8 mouse cellular contexts compared by ENCODE assay signal in the genomic region with DNA sequence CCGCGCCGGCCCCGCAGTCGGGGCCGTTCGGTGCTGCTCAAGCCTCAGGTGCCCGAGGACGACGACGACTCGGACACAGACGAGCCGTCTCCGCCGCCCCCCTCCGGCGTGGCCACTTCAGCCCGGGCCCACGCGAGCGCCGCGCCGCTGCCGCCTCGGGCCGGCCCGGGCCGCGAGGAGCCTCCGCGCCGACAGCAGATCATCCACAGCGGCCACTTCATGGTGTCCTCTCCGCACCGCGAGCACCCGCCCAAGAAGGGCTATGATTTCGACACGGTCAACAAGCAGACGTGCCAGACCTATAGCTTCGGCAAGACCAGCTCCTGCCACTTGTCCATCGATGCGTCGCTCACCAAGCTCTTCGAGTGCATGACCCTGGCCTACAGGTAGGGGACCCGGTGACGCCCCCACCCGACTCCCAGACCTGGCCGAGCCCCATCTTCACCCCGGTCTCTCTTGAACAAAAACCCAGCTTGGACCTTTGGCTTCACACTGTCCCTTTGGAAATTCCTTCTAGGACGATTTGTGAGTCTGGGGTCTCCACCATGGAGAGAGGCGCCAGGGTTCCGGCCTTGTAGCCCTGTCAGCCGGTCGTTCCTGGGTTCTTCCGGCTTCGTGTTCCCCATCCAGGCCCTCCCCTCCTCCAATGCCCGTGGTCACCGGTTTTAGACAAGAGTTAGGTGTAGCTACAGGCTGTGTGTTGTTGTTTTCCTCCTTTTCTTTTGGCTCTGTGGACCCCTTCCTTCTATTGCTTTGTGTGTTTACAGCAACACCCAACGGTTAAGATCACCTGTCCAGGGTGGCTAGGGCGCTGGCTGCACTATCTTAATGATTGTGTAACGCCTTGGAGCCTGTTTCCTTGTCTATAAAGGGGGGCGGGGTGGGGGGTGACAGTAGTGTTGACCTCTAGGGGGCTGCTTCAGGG. TPM values are rescaled to one million over a fixed set of nuclear protein-coding genes. Genes with fewer than 3 reads are reported as not detected.
DNase-seq lines count a peak whose midpoint lies in the region; ATAC-seq and TF ChIP-seq lines count a peak whose summit lies in the region.

No protein-coding gene starts in this region.

- no peak for DNase-seq in layer of hippocampus, adult 2 months (ENCODE audit: low spot score in 2 of 2)
- no peak for DNase-seq in layer of hippocampus, postnatal 25 days (ENCODE audit: extremely low spot score in 1 of 2, low spot score in 1 of 2)
- peak; percentile 39 for DNase-seq in T-cell, adult 2 months (ENCODE audit: low spot score)
- DNase-seq in kidney, postnatal 4 days, result peak; percentile 32 to 51
- DNase-seq in thymus, postnatal 25 days, result peak; percentile 57
- DNase-seq in layer of hippocampus, postnatal 14 days (ENCODE audit: low spot score in 2 of 2), result no peak

- H3K9me3 ChIP-seq in forebrain, embryonic 15.5 days, result no peaks in the 10 kb centered on the region
- H3K9me3 ChIP-seq in midbrain, embryonic 12.5 days, result no peaks in the 10 kb centered on the region

- H3K4me2 ChIP-seq in forebrain, embryonic 15.5 days (replicated peaks), result peak overlapping the region; percentile 68
- peak overlapping the region; percentile 89 for H3K4me2 ChIP-seq in midbrain, embryonic 12.5 days (replicated peaks)

- TF ChIP-seq CTCF in layer of hippocampus, adult 2 months (conservative IDR thresholded peaks at IDR 0.05), result peak; percentile 40

- H3K27me3 ChIP-seq in forebrain, embryonic 15.5 days, result no peaks in the 10 kb centered on the region
- no peaks in the 10 kb centered on the region for H3K27me3 ChIP-seq in midbrain, embryonic 12.5 days

- no peaks in the 10 kb centered on the region for H3K36me3 ChIP-seq in forebrain, embryonic 15.5 days
- H3K36me3 ChIP-seq in midbrain, embryonic 12.5 days, result no peaks in the 10 kb centered on the region

- H3K27ac ChIP-seq in layer of hippocampus, adult 2 months, result peak overlapping the region; percentile 92
- H3K27ac ChIP-seq in forebrain, embryonic 15.5 days (replicated peaks), result peak overlapping the region; percentile 88
- H3K27ac ChIP-seq in midbrain, embryonic 12.5 days (replicated peaks), result peak overlapping the region; percentile 72

- peak overlapping the region; percentile 74 for H3K4me3 ChIP-seq in layer of hippocampus, adult 2 months
- H3K4me3 ChIP-seq in forebrain, embryonic 15.5 days, result peak overlapping the region; percentile 87
- H3K4me3 ChIP-seq in midbrain, embryonic 12.5 days, result peak overlapping the region; percentile 71

- under 1% methylated on average over 62 of the region's 65 CpGs for WGBS in forebrain, embryonic 15.5 days
- WGBS in midbrain, embryonic 12.5 days, result under 1% methylated on average over 65 of the region's 65 CpGs

- peak; percentile 44; the same call in 1 of the 2 replicates for ATAC-seq in forebrain, embryonic 15.5 days (replicated peaks)
- ATAC-seq in midbrain, embryonic 12.5 days (ENCODE audit: low FRiP score, low read depth), result peak; percentile 54; the same call in 1 of the 2 replicates

- H3K4me1 ChIP-seq in forebrain, embryonic 15.5 days, result peaks cover 46% of the 10 kb centered on the region
- peaks cover 46% of the 10 kb centered on the region for H3K4me1 ChIP-seq in midbrain, embryonic 12.5 days

- H3K9ac ChIP-seq in forebrain, embryonic 15.5 days (replicated peaks), result peak overlapping the region; percentile 93
- H3K9ac ChIP-seq in midbrain, embryonic 12.5 days (replicated peaks), result peak overlapping the region; percentile 91

RNA-seq across cellular contexts. Expression of a gene that starts 0.6 kb away (rescaled TPM):
- 10 to 100 TPM; 17.7 to 18.3 TPM for total RNA-seq in layer of hippocampus, adult 2 months (2021)
- 10 to 100 TPM; 16.6 to 21.6 TPM for total RNA-seq in layer of hippocampus, postnatal 25 days (2021)
- polyA plus RNA-seq in forebrain, embryonic 15.5 days (2015; fragmentation: Nextera tagmentation; extraction: Ambion mirVana), result 16.9 and 17.0 TPM in 2 replicates
- polyA plus RNA-seq in midbrain, embryonic 12.5 days (2016; fragmentation: Nextera tagmentation; extraction: Ambion mirVana), result 16.8 and 21.5 TPM in 2 replicates
- 10 to 100 TPM; 22.9 to 25.2 TPM for total RNA-seq in layer of hippocampus, postnatal 14 days (2021)

RNA-seq across cellular contexts. Expression of a gene that starts 51.6 kb away (rescaled TPM):
- total RNA-seq in layer of hippocampus, adult 2 months (2021), result 10 to 100 TPM; 67.4 to 70.2 TPM
- total RNA-seq in layer of hippocampus, postnatal 25 days (2021), result 10 to 100 TPM; 68.7 to 70.3 TPM
- polyA plus RNA-seq in forebrain, embryonic 15.5 days (2015; fragmentation: Nextera tagmentation; extraction: Ambion mirVana), result 80.6 and 89.3 TPM in 2 replicates
- 56.7 and 59.8 TPM in 2 replicates for polyA plus RNA-seq in midbrain, embryonic 12.5 days (2016; fragmentation: Nextera tagmentation; extraction: Ambion mirVana)
- 10 to 100 TPM; 66.9 TPM for total RNA-seq in layer of hippocampus, postnatal 14 days (2021)

Comparison
In these comparisons a context has a peak if more than half of its experiments do, and no peak if none do; other contexts are left out.
1. DNase-seq: peak in T-cell, adult 2 months (single experiment), kidney, postnatal 4 days (2 of 2) and thymus, postnatal 25 days (single experiment); none in layer of hippocampus, adult 2 months (0 of 2), layer of hippocampus, postnatal 25 days (0 of 2) and layer of hippocampus, postnatal 14 days (0 of 2).
2. Peak in every context shown above with its lines, with median percentiles within 50 percentile points of each other: H3K27ac ChIP-seq and H3K4me3 ChIP-seq.